Mouse (Mus musculus): Measurements from ENCODE around the gene Nfe2. TPM values are rescaled to one million over a fixed set of nuclear protein-coding genes. Genes with fewer than 3 reads are reported as not detected.
"Not testable (repeated sequence)": the region's sequence is repeated elsewhere in the genome, so short reads cannot be mapped to it uniquely, and the experiment has no call there.

Nfe2 gene
- total and polyA plus RNA-seq, 3 experiments: 151 to 254 (median 177) TPM

DNA sequence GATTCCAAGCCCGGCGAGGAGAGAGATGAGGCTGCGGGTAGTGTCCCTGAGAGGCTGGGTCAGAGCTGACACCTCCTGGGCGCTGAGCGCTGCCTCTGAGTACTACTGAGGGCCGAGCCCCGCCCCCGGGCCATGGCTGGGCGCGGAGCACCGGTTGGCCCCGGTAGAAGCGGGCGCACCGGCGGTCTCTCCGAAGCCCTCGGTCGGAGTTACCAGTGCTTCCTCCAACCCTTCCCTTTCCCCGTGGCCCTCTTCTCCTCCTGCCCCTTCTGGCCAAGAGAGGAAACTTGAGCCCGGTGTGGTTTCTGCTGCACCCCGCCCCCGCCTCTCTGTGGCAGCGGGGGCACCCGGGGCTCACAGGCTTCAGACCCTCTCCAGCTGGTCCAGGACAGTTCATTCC lies 3.0 kb downstream of the Nfe2 start:
- Histone ChIP-seq H3K36me3 (replicated peaks) (peaks cover 35% of the 10 kb centered on the region), H3K9me3 (replicated peaks) (no peaks in the 10 kb centered on the region), H3K4me3 (ENCODE audit: low read depth, low read length) (peak overlapping the region; percentile 87), H3K27me3 (ENCODE audit: insufficient read depth, low read length) (no peaks in the 10 kb centered on the region), H3K4me1 (ENCODE audit: insufficient read depth, low read depth, low read length) (peaks cover 78% of the 10 kb centered on the region)
- DNase-seq (ENCODE audit: low spot score) (peak; percentile 44), ATAC-seq (ENCODE audit: extremely low read depth, insufficient number of reproducible peaks, low FRiP score, poor library complexity, severe bottlenecking) (no peak)
- TF ChIP-seq POLR2AphosphoS5 (IDR thresholded peaks at IDR 0.05; ENCODE audit: insufficient replicate concordance, low read depth, low read length) (no peak), GATA1 (IDR thresholded peaks at IDR 0.05; ENCODE audit: borderline replicate concordance, low read length) (no peak), GATA2 (IDR thresholded peaks at IDR 0.05; ENCODE audit: borderline replicate concordance, low read depth, low read length) (no peak)

DNA sequence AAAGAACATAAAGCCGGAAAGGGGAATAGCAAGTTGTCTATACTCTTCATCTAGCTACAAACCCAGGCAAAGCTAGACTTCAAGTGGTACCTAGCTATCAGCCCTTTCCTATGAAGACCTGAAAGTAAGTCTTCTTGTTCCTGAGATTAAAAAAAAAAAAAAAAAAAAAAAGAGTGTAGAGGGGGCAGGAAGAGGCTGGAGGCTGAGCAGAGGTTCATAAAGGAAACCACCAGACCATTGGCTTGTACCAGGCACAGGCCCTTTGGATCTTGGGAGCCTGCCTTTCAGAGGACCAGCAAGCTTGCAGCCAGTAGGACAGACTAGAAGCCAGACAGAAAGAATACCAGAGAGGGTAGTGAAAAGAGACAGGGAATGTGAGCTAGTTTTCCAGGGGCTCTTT lies 4.9 kb downstream of the Nfe2 start:
- TF ChIP-seq GATA1 (IDR thresholded peaks at IDR 0.05; ENCODE audit: borderline replicate concordance, low read length): no peak
- no peak for TF ChIP-seq POLR2AphosphoS5 (IDR thresholded peaks at IDR 0.05; ENCODE audit: insufficient replicate concordance, low read depth, low read length)
- no peak for TF ChIP-seq CTCF (IDR thresholded peaks at IDR 0.05; ENCODE audit: low read depth, low read length)
- no peak for TF ChIP-seq TAL1 (conservative IDR thresholded peaks at IDR 0.05; ENCODE audit: low read depth, low read length)
- no peak for TF ChIP-seq GATA2 (IDR thresholded peaks at IDR 0.05; ENCODE audit: borderline replicate concordance, low read depth, low read length)
- peak overlapping the region; percentile 87 for H3K4me3 ChIP-seq (ENCODE audit: low read depth, low read length)

GRCm38 (mm10) chr15:103252660-103253059 lies 5.5 kb downstream of the Nfe2 start:
- TF ChIP-seq TAL1 (conservative IDR thresholded peaks at IDR 0.05; ENCODE audit: low read depth, low read length) (no peak), GATA1 (IDR thresholded peaks at IDR 0.05; ENCODE audit: borderline replicate concordance, low read length) (no peak), POLR2AphosphoS5 (IDR thresholded peaks at IDR 0.05; ENCODE audit: insufficient replicate concordance, low read depth, low read length) (no peak), CTCF (IDR thresholded peaks at IDR 0.05; ENCODE audit: low read depth, low read length) (no peak), GATA2 (IDR thresholded peaks at IDR 0.05; ENCODE audit: borderline replicate concordance, low read depth, low read length) (no peak)
- Histone ChIP-seq H3K4me3 (ENCODE audit: low read depth, low read length) (peak overlapping the region; percentile 87), H3K36me3 (replicated peaks) (peaks cover 57% of the 10 kb centered on the region), H3K9me3 (replicated peaks) (no peaks in the 10 kb centered on the region), H3K4me1 (ENCODE audit: insufficient read depth, low read depth, low read length) (peaks cover 77% of the 10 kb centered on the region), H3K27me3 (ENCODE audit: insufficient read depth, low read length) (no peaks in the 10 kb centered on the region)
- no peak for ATAC-seq (ENCODE audit: extremely low read depth, insufficient number of reproducible peaks, low FRiP score, poor library complexity, severe bottlenecking)
- no peak for DNase-seq (ENCODE audit: low spot score)

More for the DNA sequence above, 4.9 kb downstream of the Nfe2 start:
- Histone ChIP-seq H3K36me3 (replicated peaks) (peaks cover 50% of the 10 kb centered on the region), H3K4me1 (ENCODE audit: insufficient read depth, low read depth, low read length) (peaks cover 80% of the 10 kb centered on the region), H3K27me3 (ENCODE audit: insufficient read depth, low read length) (no peaks in the 10 kb centered on the region), H3K9me3 (replicated peaks) (no peaks in the 10 kb centered on the region)
- ATAC-seq (ENCODE audit: extremely low read depth, insufficient number of reproducible peaks, low FRiP score, poor library complexity, severe bottlenecking) (no peak), DNase-seq (ENCODE audit: low spot score) (no peak)

DNA sequence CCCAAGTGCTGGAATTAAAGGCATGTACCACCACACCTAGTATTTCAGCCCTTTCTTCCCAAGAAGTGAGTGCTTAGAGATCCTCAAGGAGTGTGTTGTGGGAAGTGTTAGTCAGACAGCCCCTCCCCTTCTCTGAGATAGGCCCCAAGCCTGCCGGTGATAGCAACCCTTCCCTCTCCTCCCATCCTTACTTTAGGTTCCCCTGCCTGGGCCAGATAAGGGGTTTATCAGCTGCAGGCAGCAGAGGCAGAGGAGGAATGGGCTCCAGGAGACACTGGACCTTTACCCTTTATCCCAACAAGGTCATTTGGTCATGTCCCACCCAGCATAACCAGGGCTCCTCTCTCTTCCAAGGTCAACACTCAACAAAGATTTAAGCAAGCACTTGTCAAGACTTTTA lies 6.6 kb downstream of the Nfe2 start:
- H3K27me3 ChIP-seq (ENCODE audit: insufficient read depth, low read length): no peaks in the 10 kb centered on the region
- H3K36me3 ChIP-seq (replicated peaks): peaks cover 68% of the 10 kb centered on the region
- peaks cover 73% of the 10 kb centered on the region for H3K4me1 ChIP-seq (ENCODE audit: insufficient read depth, low read depth, low read length)
- peak; percentile 67 for DNase-seq (ENCODE audit: low spot score)
- no peaks in the 10 kb centered on the region for H3K9me3 ChIP-seq (replicated peaks)
- TF ChIP-seq POLR2AphosphoS5 (IDR thresholded peaks at IDR 0.05; ENCODE audit: insufficient replicate concordance, low read depth, low read length): no peak
- peak; percentile 97 for TF ChIP-seq TAL1 (conservative IDR thresholded peaks at IDR 0.05; ENCODE audit: low read depth, low read length)
- no peak for TF ChIP-seq GATA1 (IDR thresholded peaks at IDR 0.05; ENCODE audit: borderline replicate concordance, low read length)
- no peak for TF ChIP-seq CTCF (IDR thresholded peaks at IDR 0.05; ENCODE audit: low read depth, low read length)
- ATAC-seq (ENCODE audit: extremely low read depth, insufficient number of reproducible peaks, low FRiP score, poor library complexity, severe bottlenecking): peak; percentile 65
- H3K4me3 ChIP-seq (ENCODE audit: low read depth, low read length): peak overlapping the region; percentile 87

DNA sequence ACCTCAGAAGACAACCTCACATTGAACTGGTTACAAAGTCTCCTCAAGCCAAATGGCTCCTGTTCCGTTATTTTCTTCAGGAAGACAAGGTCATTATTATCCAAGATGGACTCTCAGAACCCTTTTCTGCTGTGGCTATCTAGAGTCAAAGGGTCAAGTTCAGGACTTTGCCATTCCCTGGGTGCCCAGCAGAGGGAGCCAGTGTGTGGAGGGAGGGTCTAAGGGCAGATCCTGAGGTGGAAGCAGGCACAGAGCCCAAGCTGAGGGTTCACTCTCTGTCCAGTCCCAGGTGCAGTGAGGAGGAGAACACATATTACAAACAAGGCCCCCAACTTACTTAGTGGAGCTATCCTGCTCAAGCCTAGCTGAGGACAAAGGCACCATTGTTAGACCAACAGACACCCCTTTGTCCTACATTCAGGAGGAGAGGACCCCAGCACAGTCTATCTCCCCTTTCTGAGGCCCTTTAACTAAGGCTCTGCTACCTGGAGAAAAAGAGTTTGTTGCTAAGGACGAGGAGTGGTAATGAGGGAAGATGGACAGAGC lies 7.9 kb downstream of the Nfe2 start:
- peaks cover 70% of the 10 kb centered on the region for H3K4me1 ChIP-seq (ENCODE audit: insufficient read depth, low read depth, low read length)
- DNase-seq (ENCODE audit: low spot score): peak; percentile 47
- H3K36me3 ChIP-seq (replicated peaks): peaks cover 79% of the 10 kb centered on the region

DNA sequence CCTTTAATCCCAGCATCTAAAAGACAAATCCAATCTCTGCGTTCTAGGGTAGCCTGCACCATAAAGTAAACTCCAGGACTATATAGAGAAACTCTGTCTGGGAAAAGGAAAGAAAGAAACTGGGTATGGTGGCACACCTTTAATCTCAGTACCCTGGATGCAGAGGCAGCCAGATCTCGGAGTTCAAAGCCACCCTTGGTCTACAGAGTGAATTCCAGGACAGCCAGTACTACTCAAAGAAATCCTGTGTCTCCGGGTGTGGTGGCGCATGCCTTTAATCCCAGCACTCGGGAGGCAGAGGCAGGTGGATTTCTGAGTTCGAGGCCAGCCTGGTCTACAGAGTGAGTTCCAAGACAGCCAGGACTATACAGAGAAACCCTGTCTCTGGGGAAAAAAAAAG lies 8.7 kb downstream of the Nfe2 start:
- not testable (repeated sequence) for H3K27me3 ChIP-seq (ENCODE audit: insufficient read depth, low read length); ATAC-seq (ENCODE audit: extremely low read depth, insufficient number of reproducible peaks, low FRiP score, poor library complexity, severe bottlenecking); H3K4me3 ChIP-seq (ENCODE audit: low read depth, low read length); DNase-seq (ENCODE audit: low spot score); H3K9me3 ChIP-seq (replicated peaks)
- Histone ChIP-seq H3K4me1 (ENCODE audit: insufficient read depth, low read depth, low read length) (peaks cover 74% of the 10 kb centered on the region), H3K36me3 (replicated peaks) (peaks cover 84% of the 10 kb centered on the region)

More for the DNA sequence above, 7.9 kb downstream of the Nfe2 start:
- Histone ChIP-seq H3K27me3 (ENCODE audit: insufficient read depth, low read length) (no peaks in the 10 kb centered on the region), H3K4me3 (ENCODE audit: low read depth, low read length) (peak overlapping the region; percentile 87), H3K9me3 (replicated peaks) (no peaks in the 10 kb centered on the region)
- peak; percentile 94 for TF ChIP-seq CTCF (IDR thresholded peaks at IDR 0.05; ENCODE audit: low read depth, low read length)
- TF ChIP-seq POLR2AphosphoS5 (IDR thresholded peaks at IDR 0.05; ENCODE audit: insufficient replicate concordance, low read depth, low read length): no peak; the same call in 1 of the 2 replicates
- ATAC-seq (ENCODE audit: extremely low read depth, insufficient number of reproducible peaks, low FRiP score, poor library complexity, severe bottlenecking): peak; percentile 16; the same call in 1 of the 2 replicates

Data from G1E (cell line).